Mouse (Mus musculus): ENCODE results near the gene Mtor.

Mtor gene

DNA sequence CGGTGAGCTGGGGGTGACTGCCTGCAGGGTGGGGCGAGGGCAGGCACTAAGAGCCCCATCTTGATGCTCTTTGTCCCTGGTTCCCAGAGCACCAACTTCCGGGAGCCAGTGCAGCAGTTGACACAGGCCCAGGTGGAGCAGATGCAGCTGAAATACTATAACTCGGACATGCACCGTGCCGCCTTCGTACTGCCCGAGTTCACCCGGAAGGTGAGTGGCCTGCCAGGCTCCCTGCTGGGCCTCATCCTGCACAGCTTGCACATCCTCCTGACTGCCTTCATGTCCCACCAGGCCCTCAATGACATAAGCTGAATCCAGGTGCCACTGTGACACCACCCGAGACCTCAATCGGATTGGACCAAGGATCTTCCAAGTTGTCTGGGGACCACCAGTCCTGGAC, 145.6 kb downstream of the Mtor start:
- DNase-seq (ENCODE audit: low spot score in 2 of 2), result no peak

DNA sequence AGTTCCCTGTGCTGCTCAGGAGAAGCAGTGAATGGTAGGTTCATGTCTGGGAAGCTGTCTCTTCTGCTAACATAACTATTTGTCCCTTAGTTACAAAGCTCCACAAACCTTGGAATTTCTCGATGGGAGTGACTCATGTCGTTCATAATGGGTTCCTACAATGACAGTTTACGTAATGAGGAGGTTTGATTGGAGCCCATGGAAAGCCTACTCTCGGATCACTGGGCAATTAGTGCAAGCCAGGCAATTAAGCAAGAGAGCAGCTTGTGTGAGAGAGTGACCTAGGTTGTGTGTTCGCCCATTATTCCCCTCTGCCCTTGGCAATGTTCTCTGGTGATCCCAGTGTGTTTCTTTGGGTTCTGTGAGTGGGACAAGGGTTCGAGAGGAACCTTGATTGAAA, 147.5 kb downstream of the Mtor start:
- DNase-seq (ENCODE audit: low spot score in 2 of 2), result no peak

DNA sequence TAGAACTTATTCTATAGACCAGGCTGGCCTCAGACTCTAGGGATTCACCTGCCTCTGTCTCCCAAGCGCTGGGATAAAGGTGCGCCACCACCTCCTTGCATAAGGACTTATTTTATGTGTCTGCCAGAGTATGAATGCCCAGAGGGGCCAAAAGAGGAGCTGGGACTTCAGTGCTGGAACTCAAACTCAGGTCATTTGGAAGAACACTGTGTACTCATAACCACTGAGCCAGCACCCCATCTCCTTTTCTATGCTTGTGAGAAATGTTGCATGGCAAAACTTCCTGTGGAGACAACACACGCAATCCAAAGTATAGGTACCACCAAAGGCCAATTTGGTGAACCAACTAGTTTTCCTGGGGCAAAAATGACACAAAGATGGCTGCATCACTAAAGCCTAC, 148.3 kb downstream of the Mtor start:
- DNase-seq (ENCODE audit: low spot score in 2 of 2), result no peak

DNA sequence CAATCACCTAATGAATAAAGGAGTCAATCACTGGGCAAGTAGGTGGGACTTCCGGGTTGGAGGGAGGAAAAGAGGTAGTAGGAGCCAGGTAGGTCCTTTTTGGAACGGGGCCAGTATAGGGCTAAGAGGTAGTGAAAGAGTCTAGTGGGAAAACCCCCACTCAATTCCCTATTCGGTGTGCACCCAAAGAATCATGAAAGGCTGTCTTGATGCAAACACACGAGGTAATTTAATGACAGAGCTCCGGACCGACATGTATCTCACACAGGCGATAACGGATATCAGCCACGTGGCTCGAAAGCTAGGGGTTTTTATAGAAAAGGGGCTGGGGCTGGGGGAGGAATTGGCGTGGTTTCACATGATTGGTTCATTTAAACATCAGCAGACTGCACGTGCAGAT, 150.4 kb downstream of the Mtor start:
- DNase-seq (ENCODE audit: low spot score in 2 of 2), result no peak

DNA sequence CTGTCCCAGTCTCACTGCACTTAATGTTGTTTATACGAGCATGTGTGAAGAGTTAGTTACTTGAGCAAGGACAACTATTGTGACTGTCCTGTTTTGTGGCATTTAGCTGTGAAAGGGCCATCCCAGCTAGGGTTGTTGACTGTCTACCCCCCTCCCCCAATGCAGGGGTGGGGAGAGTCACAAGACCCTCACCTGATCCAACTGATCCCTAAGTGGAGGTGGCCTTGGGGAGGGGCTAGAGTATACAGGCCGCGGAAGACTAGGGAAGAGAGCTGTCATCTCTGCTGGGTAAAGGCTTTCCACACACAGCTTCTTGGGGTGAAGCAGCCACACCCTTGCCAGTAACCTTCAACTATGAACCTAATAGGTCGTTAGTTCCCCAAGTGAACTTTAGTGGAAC, 151.9 kb downstream of the Mtor start:
- no peak for DNase-seq (ENCODE audit: low spot score in 2 of 2)

DNA sequence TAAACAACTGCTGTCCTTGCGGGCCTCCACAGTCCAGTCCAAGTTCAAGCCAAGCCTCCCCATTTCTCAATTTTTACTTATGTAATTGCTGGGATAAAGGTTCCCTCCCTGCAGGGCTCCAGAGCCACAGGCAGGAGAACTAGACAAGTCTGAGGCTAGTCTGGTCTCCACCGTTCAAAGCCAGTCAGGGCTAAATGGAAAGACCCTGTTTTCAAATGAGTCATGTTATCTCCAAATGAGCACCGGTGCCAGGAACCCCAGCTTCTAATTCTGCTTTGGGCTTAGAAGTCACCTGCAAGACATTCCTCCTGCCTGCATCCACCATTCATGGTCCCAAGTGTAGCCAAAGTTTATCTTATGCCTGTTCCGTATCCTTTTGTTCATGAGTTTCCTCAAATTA, 153.5 kb downstream of the Mtor start:
- DNase-seq (ENCODE audit: low spot score in 2 of 2), result no peak

DNA sequence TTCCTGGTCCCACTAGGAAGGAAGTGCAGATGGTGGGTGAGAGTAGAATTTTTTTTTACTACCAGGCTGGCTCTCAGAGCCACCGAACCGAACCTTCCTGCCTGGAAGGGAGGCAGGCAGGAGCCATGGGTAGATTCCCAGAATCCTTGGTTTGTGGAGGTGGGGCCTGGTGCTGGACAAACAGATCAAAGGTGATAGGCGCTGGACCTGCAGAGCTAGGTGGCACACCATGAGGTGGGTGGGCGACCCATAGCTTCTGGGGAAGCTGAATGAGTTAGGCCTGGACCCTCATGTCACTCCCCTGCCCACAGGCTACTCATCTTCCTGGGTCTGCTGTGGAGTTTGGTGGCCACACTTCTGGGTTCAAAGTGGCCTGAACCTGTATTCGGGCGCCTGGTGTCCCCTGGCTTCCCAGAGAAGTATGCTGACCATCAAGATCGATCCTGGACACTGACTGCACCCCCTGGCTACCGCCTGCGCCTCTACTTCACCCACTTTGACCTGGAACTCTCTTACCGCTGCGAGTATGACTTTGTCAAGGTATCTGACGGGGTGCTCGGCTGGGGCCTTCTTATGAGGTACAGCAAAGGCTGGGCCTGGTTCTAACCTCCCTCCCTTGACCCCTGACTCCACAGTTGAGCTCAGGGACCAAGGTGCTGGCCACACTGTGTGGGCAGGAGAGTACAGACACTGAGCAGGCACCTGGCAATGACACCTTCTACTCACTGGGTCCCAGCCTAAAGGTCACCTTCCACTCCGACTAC, 154.1 kb downstream of the Mtor start, which contains the start of gene Masp2:
Gene Masp2, plus strand, starts transcription at position 198 of the 764 bp plus-strand sequence.
- DNase-seq (ENCODE audit: low spot score in 2 of 2), result no peak

DNA sequence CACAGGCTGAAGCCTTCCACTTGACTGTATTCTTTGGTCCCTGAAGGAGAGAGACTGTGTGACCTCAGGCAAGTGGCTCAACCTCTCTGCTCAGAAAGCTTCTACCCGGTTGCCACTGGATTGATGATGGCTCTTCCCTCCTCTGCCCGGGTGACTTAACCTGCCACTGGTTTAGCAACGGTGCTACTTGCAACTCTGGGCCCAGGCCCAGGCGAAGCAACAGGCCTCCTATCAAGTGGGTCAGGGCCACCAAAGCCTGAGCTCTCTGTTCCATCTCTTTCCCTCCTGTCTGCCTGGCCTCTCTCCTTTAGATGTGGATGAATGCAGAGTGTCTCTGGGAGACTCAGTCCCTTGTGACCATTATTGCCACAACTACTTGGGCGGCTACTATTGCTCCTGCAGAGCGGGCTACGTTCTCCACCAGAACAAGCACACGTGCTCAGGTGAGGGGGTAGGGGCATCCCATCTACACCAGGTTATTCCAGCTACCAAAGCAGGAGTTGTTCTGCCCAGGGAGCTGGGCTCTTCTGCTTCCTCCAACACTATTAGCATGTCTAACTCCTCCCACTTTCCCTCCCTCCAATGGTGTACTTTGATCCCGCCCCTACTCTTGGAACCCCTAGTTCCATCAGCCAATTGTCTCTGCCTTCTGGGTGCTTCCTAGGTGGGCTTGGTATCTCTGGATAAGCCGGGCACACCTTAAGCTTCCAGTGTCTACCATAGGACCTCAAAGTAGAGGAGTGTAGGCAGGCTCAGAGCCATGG, 155.1 kb downstream of the Mtor start:
- DNase-seq (ENCODE audit: low spot score in 2 of 2), result no peak

DNA sequence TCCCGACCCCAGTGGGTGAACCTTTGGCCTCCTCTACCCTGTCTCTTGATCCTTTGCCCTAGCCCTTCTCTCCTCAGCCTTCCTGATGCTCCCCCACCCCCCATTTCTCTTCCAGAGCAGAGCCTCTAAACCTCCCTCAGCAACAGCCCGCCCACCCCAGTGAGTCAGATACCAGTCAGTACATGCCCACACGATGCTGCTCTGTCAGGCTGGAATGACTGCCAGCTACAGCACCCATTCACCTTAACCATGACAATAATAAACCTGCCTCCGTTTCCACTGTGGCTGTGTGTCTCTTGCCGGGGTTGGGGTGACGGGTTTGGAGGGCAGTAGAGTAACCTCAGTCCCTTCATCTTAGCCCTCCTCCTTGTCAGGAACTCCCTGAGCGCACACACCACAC, 155.7 kb downstream of the Mtor start:
- DNase-seq (ENCODE audit: low spot score in 2 of 2), result no peak

DNA sequence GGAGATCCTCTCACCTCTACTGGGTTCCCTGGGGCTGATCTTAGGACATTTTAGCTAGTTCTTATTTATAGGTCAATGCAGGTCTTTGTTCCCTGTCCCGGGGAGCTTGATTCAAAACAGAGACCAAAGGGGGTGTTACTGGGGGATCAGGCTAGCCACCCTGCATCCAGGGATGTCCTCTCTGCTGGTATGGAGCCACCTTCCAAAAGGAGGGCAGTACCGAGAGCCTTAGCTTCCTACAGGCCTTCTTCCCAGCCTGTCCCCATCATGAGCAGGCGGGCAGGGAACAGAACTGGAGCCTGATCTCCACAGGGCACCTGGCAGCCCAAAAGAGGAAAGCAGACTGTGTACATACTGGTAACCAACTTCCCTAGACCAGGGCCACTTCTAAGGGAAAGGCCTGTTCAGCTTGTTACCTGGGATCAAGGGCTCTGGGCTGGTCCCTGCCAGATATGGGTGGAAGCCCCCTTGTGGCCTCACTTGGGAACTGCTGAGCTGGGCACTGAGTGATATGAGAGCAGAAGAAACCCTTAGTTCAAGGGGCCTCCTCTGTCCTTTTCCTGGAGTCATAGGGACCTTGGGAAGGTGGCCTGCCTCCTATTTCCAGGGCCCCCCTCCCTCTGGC, 156.2 kb downstream of the Mtor start:
- DNase-seq (ENCODE audit: low spot score in 2 of 2), result peak; percentile 69 to 88
